8 mouse cellular contexts compared by ENCODE assay signal in the genomic region with DNA sequence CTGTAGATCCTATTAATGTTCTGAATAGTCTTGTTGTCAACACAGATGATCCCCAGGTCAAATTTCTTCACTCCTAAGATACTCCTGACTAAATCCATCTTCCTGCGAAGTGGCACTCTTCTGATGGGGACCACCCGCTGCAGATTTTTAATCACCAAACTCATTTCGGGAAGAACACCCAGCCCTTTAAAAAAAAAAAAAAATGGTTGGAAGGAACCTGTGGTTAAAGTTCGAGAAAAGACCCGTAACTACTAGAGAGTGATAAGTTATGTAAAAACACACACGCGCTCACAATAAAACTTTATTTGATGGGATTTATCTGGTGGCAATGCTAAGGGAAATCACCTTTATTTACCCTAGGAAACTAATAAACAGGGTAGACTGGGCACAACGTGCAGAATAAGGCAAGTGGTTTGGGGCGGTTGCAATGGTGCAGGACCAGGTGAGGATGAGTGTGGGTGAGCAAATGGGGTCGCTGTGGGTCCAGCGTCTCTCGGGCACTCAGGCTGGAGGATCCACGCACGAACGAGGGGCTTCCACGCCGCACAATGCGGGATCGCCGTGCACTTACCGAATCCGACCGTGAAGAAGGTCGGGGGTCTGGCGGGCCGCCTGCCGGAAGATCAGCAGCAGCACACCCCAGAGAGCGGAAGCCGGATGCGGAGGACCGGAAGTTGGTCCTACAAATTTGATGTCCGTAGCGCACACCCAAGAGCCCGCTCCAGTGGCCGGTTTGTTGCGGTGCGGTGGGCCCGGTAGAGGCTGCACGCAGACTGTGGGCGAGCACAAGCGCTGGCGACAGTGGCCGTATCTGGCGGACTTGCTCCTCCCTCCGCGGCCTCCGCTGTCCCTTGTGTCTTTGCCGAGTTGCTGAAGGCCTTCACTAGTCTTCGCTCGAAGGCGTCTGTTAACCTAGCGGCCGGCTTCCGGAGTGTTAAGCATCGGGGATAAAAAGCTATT. TPM values are rescaled to one million over a fixed set of nuclear protein-coding genes. Genes with fewer than 3 reads are reported as not detected.
DNase-seq lines count a peak whose midpoint lies in the region; ATAC-seq and TF ChIP-seq lines count a peak whose summit lies in the region.

A gene (plus strand): TSS at position 725 of the 960 bp plus-strand sequence.
A gene (minus strand): TSS at position 912 of the 960 bp plus-strand sequence.

- H3K27ac ChIP-seq in forebrain, embryonic 13.5 days, result peak within 1 kb of the TSS; percentile 85
- H3K27ac ChIP-seq in liver, postnatal 0 days (ENCODE audit: low read depth), result peak within 1 kb of the TSS; percentile 78
- H3K27ac ChIP-seq in neural tube, embryonic 14.5 days (ENCODE audit: low read depth, low read length), result peak within 1 kb of the TSS; percentile 81

- H3K4me3 ChIP-seq in E14TG2a.4 (replicated peaks; ENCODE audit: low read length), result peak within 1 kb of the TSS; percentile 93
- H3K4me3 ChIP-seq in forebrain, embryonic 13.5 days, result peak within 1 kb of the TSS; percentile 67
- H3K4me3 ChIP-seq in liver, postnatal 0 days (ENCODE audit: low read depth, low read length), result peak within 1 kb of the TSS; percentile 79
- peak within 1 kb of the TSS; percentile 69 for H3K4me3 ChIP-seq in neural tube, embryonic 14.5 days (ENCODE audit: low read depth, low read length)

- no peaks in the 10 kb centered on the region for H3K27me3 ChIP-seq in E14TG2a.4 (ENCODE audit: insufficient read depth, low read length)
- H3K27me3 ChIP-seq in forebrain, embryonic 13.5 days, result no peaks in the 10 kb centered on the region
- H3K27me3 ChIP-seq in liver, postnatal 0 days (ENCODE audit: insufficient read depth, low read length), result no peaks in the 10 kb centered on the region
- no peaks in the 10 kb centered on the region for H3K27me3 ChIP-seq in neural tube, embryonic 14.5 days (ENCODE audit: control insufficient read depth, insufficient read depth, low read length)

- peak; percentile 99 for ATAC-seq in forebrain, embryonic 13.5 days
- peak; percentile 98 for ATAC-seq in liver, postnatal 0 days
- peak; percentile 98 for ATAC-seq in neural tube, embryonic 14.5 days (ENCODE audit: low read depth)

- H3K9ac ChIP-seq in forebrain, embryonic 13.5 days, result peak within 1 kb of the TSS; percentile 85
- peak within 1 kb of the TSS; percentile 83 for H3K9ac ChIP-seq in liver, postnatal 0 days (replicated peaks)
- H3K9ac ChIP-seq in neural tube, embryonic 14.5 days (replicated peaks; ENCODE audit: low read depth, low read length), result peak within 1 kb of the TSS; percentile 72

- 2% methylated on average over 55 of the region's 55 CpGs for WGBS in forebrain, embryonic 13.5 days
- WGBS in large intestine, adult 2 months, result under 1% methylated on average over 55 of the region's 55 CpGs
- WGBS in liver, postnatal 0 days (ENCODE audit: insufficient replicate concordance), result 1% methylated on average over 55 of the region's 55 CpGs
- 1% methylated on average over 55 of the region's 55 CpGs for WGBS in neural tube, embryonic 14.5 days

- H3K36me3 ChIP-seq in E14TG2a.4 (ENCODE audit: insufficient read depth, low read length), result peaks cover 59% of the 10 kb centered on the region
- peaks cover 49% of the 10 kb centered on the region for H3K36me3 ChIP-seq in forebrain, embryonic 13.5 days (ENCODE audit: poor library complexity, severe bottlenecking)
- peaks cover 28% of the 10 kb centered on the region for H3K36me3 ChIP-seq in liver, postnatal 0 days (replicated peaks; ENCODE audit: insufficient read depth, low read length)
- H3K36me3 ChIP-seq in neural tube, embryonic 14.5 days (ENCODE audit: control insufficient read depth, insufficient read depth, low read length), result peaks cover 20% of the 10 kb centered on the region

- DNase-seq in c-Kit-positive CD71-positive TER-119-positive erythroid progenitor cells, embryonic 14.5 days (ENCODE audit: low spot score), result peak; percentile 85
- peak; percentile 92 to 93 for DNase-seq in heart, postnatal 10 days
- DNase-seq in large intestine, adult 2 months (ENCODE audit: low read depth, low spot score), result peak; percentile 64
- DNase-seq in liver, postnatal 0 days, result peak; percentile 92
- DNase-seq in testis, postnatal 10 days (ENCODE audit: low spot score), result peak; percentile 90

- no peak for TF ChIP-seq EP300 in liver, postnatal 0 days (IDR thresholded peaks at IDR 0.05; ENCODE audit: low read depth)

- no peaks in the 10 kb centered on the region for H3K9me3 ChIP-seq in E14TG2a.4 (ENCODE audit: low read length)
- H3K9me3 ChIP-seq in forebrain, embryonic 13.5 days (replicated peaks), result no peaks in the 10 kb centered on the region
- no peaks in the 10 kb centered on the region for H3K9me3 ChIP-seq in liver, postnatal 0 days (ENCODE audit: low read length)
- H3K9me3 ChIP-seq in neural tube, embryonic 14.5 days (ENCODE audit: control insufficient read depth, low read length), result no peaks in the 10 kb centered on the region

- H3K4me2 ChIP-seq in forebrain, embryonic 13.5 days, result peak within 1 kb of the TSS; percentile 66
- peak within 1 kb of the TSS; percentile 73 for H3K4me2 ChIP-seq in liver, postnatal 0 days (ENCODE audit: low read depth, low read length)
- H3K4me2 ChIP-seq in neural tube, embryonic 14.5 days (ENCODE audit: low read depth, low read length), result peak within 1 kb of the TSS; percentile 49

- intact Hi-C loops in heart, postnatal 10 days (cut with DNase I), result loop anchor here (1.0 to 5.0 kb wide), 2 partner anchors 26 to 264 kb away; a partner anchor contains a TSS

- H3K4me1 ChIP-seq in E14TG2a.4 (replicated peaks; ENCODE audit: low read depth, low read length), result peaks cover 46% of the 10 kb centered on the region
- peaks cover 20% of the 10 kb centered on the region for H3K4me1 ChIP-seq in forebrain, embryonic 13.5 days
- 0 out of 2 replicates have a peak, but pooled peaks cover 3% of the 10 kb centered on the region for H3K4me1 ChIP-seq in liver, postnatal 0 days (ENCODE audit: insufficient read depth)
- H3K4me1 ChIP-seq in neural tube, embryonic 14.5 days (ENCODE audit: control insufficient read depth, insufficient read depth, low read length), result peaks cover 14% of the 10 kb centered on the region

- TF ChIP-seq CTCF in E14TG2a.4 (conservative IDR thresholded peaks at IDR 0.05; ENCODE audit: low read length), result no peak
- TF ChIP-seq CTCF in liver, postnatal 0 days (IDR thresholded peaks at IDR 0.05; ENCODE audit: low read depth), result peak; percentile 61

RNA-seq across cellular contexts. Expression of the first gene that starts in this region (rescaled TPM):
- polyA plus RNA-seq in forebrain, embryonic 13.5 days (2015; fragmentation: Nextera tagmentation; extraction: Ambion mirVana), result 68.0 and 71.3 TPM in 2 replicates
- total RNA-seq in heart, postnatal 10 days (2021), result 10 to 100 TPM; 34.4 to 36.0 TPM
- polyA plus RNA-seq in large intestine, adult 2 months (2012; rRNA removed), result 15.8 and 16.9 TPM in 2 replicates
- polyA plus RNA-seq in liver, postnatal 0 days (2015; fragmentation: Nextera tagmentation; extraction: Ambion mirVana), result 14.9 and 18.2 TPM in 2 replicates
- polyA plus RNA-seq in neural tube, embryonic 14.5 days (2014; fragmentation: Nextera tagmentation; extraction: Ambion mirVana), result 67.8 and 75.8 TPM in 2 replicates

RNA-seq across cellular contexts. Expression of the second gene that starts in this region (rescaled TPM):
- polyA plus RNA-seq in forebrain, embryonic 13.5 days (2015; fragmentation: Nextera tagmentation; extraction: Ambion mirVana), result 7.8 and 7.9 TPM in 2 replicates
- total RNA-seq in heart, postnatal 10 days (2021), result 1 to 10 TPM; 3.5 to 3.6 TPM
- 1.9 and 2.6 TPM in 2 replicates for polyA plus RNA-seq in large intestine, adult 2 months (2012; rRNA removed)
- 2.5 and 2.7 TPM in 2 replicates for polyA plus RNA-seq in liver, postnatal 0 days (2015; fragmentation: Nextera tagmentation; extraction: Ambion mirVana)
- 5.1 and 5.2 TPM in 2 replicates for polyA plus RNA-seq in neural tube, embryonic 14.5 days (2014; fragmentation: Nextera tagmentation; extraction: Ambion mirVana)

Comparison
In these comparisons a context has a peak if more than half of its experiments do, and no peak if none do; other contexts are left out.
1. Peak in every context shown above with its lines: DNase-seq, ATAC-seq, H3K4me3 ChIP-seq and H3K27ac ChIP-seq.